Mouse (Mus musculus) forebrain, embryonic 16.5 days (tissue): ENCODE data around the gene Dag1. TPM values are rescaled to one million over a fixed set of nuclear protein-coding genes. Genes with fewer than 3 reads are reported as not detected.

Experiments
- ATAC-seq: fragments of 200-750 bp; cut with Nextera tagmentation; 2 replicates; pipeline ENCODE4 v1.8.0; 2017; ENCODE audit warnings: mild to moderate bottlenecking, moderate library complexity
- H3K27ac ChIP-seq: fragments of 300-500 bp; sonication (generic); 2 replicates; pipeline ENCODE4 v1.5.1; 2014; ENCODE audit warnings: low read length, control low read depth
- H3K27me3 ChIP-seq: fragments of 300-500 bp; sonication (generic); replicated peaks from 2 replicates; pipeline ENCODE4 v1.6.1; 2014; ENCODE audit warnings: low read length; ENCODE audit not compliant: control insufficient read depth, insufficient read depth
- H3K36me3 ChIP-seq: fragments of 300-500 bp; sonication (generic); 2 replicates; pipeline ENCODE4 v1.6.1; 2014; ENCODE audit not compliant: control insufficient read depth, insufficient read depth
- H3K4me1 ChIP-seq: fragments of 300-500 bp; sonication (generic); replicated peaks from 2 replicates; pipeline ENCODE4 v1.6.1; 2014; ENCODE audit warnings: low read length; ENCODE audit not compliant: control insufficient read depth, insufficient read depth
- H3K4me2 ChIP-seq: fragments of 300-500 bp; sonication (generic); 2 replicates; pipeline ENCODE4 v1.6.1; 2014; ENCODE audit warnings: mild to moderate bottlenecking, low read length, control low read depth
- H3K4me3 ChIP-seq: fragments of 300-500 bp; sonication (generic); replicated peaks from 2 replicates; pipeline ENCODE4 v1.5.1; 2014; ENCODE audit warnings: mild to moderate bottlenecking, low read length, control low read depth
- H3K9ac ChIP-seq: fragments of 300-500 bp; sonication (generic); replicated peaks from 2 replicates; pipeline ENCODE4 v1.6.1; 2014; ENCODE audit warnings: low read depth, low read length, control low read depth
- H3K9me3 ChIP-seq: fragments of 300-500 bp; sonication (generic); 2 replicates; pipeline ENCODE4 v1.6.1; 2016; ENCODE audit warnings: low read length; ENCODE audit not compliant: control insufficient read depth
- WGBS: fragments of 180-500 bp; shearing (Covaris S2); extraction: QIAGEN DNeasy Blood & Tissue Kit; methylation state at CpG from one replicate; pipeline ENCODE4 v1.1.7; 2014; 5-methylcytosine and 5-hydroxymethylcytosine counted together
- polyA plus RNA-seq: library from polyadenylated mRNA; unstranded; fragments of >200 nt; fragmentation: Nextera tagmentation; extraction: Ambion mirVana; gene quantifications from 2 replicates; pipeline ENCODE4 v1.2.1, GENCODE M21; 2015

Dag1 gene
- polyA plus RNA-seq, 1 experiment from 2014 or later, result 56.3 TPM

DNA sequence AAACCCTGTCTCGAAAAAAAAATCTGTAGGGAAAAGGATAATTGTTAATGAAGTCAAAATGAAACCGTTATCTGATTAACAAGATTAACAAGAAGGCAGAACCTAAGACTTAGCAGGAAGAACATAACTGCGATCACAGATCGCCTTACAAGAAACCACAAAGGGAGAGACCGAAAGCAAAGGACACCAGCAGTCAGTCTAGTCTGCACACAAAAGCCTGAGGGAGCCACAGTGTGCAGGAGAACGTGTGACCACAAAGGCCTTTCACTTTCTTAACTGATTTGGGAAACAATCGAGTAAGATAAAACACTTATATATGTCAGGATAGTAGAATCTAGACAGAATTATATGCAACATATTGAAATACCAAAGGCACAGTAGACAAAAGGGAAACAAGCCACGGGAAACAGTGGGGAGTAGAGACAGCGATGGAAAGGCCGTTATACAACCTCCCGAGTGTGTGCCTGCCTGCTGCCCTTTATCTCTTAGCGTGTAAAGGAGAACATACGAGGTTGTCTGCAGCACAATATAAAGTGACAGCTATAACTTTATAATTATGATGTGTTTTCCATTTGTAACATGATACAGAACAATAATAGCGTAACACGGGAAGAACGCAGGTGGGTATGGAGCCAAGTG is 100.0 kb downstream of the Dag1 start:
- no peaks in the 10 kb centered on the region for H3K36me3 ChIP-seq
- H3K9ac ChIP-seq, result no peak overlapping the region
- H3K4me1 ChIP-seq, result no peaks in the 10 kb centered on the region
- no peaks in the 10 kb centered on the region for H3K27me3 ChIP-seq
- no peak overlapping the region for H3K4me2 ChIP-seq
- no peak overlapping the region for H3K27ac ChIP-seq
- H3K4me3 ChIP-seq, result no peak overlapping the region
- WGBS, result 78% methylated on average over 16 of the region's 16 CpGs
- no peaks in the 10 kb centered on the region for H3K9me3 ChIP-seq
- ATAC-seq, result no peak

DNA sequence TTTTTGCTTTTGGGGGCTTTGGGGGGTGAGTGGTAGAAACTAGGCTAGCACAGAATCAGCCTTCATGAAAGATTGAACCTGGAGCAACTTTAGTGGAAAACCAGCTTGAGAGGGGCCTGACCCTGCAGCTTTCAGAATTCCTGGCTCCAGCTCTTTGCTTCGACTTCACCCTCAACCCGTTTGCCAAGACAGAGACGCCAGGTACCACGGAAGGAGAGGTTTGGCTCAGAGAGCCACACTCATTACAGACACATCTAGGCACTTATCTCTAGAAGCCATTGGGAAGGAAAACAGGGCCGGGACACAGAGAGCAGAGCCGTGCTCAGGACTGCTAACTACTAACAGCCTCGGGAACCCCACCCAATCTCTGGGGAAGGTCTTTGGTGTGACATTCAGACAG is 105.9 kb downstream of the Dag1 start:
- H3K27ac ChIP-seq, result no peak overlapping the region

DNA sequence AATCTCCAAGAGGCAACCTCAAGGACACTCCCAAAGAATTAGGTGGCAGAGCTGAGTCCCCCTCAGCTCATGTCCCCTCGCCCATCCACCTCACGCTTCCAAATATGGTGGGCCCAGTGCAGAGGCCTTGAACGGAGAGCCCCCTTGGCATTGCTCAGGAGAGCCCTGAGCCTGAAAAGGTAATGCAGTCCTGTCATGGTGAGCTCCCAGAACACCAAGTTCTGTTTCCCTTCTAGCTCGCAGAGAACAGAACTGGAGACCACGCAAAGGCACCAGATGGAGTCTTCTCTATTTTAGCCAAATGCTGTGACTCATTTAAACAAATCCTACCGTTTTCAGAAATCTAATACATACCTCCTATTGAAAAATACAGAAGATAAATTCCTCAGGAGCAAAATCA is 106.3 kb downstream of the Dag1 start:
- WGBS, result 80% methylated on average over 6 of the region's 6 CpGs
- Histone ChIP-seq H3K27ac (no peak overlapping the region), H3K36me3 (no peaks in the 10 kb centered on the region), H3K27me3 (no peaks in the 10 kb centered on the region), H3K4me1 (peaks cover 10% of the 10 kb centered on the region; the same call in 1 of the 2 replicates), H3K4me2 (no peak overlapping the region), H3K9ac (no peak overlapping the region), H3K4me3 (no peak overlapping the region), H3K9me3 (no peaks in the 10 kb centered on the region)
- no peak for ATAC-seq

More for the DNA sequence above, 105.9 kb downstream of the Dag1 start:
- no peak overlapping the region for H3K4me2 ChIP-seq
- H3K9ac ChIP-seq, result no peak overlapping the region
- no peaks in the 10 kb centered on the region for H3K36me3 ChIP-seq
- H3K4me3 ChIP-seq, result no peak overlapping the region
- H3K27me3 ChIP-seq, result no peaks in the 10 kb centered on the region
- H3K9me3 ChIP-seq, result no peaks in the 10 kb centered on the region
- H3K4me1 ChIP-seq, result peaks cover 10% of the 10 kb centered on the region; the same call in 1 of the 2 replicates
- WGBS, result 60% methylated on average over 7 of the region's 7 CpGs
- no peak for ATAC-seq

DNA sequence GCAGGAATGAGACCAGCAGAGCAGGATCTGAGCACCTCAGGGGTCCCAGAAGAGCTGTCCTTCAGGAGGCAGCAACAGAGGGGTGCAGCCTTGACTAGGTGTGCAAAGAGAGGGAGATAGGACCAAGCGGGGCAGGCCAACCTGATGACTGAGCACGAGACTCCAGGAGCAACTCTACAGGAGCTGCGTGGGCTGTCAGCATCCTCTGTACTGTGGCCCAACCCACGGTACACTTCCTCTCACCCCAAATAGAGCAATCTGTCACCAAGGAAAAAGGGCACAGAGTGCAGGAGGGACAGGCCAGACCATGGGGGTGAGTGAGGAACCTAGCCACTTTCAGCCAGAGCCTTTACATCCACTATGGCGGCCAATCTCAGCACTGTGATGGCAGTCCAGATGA is 107.0 kb downstream of the Dag1 start:
- 95% methylated on average over 5 of the region's 5 CpGs for WGBS
- peaks cover 10% of the 10 kb centered on the region; the same call in 1 of the 2 replicates for H3K4me1 ChIP-seq
- no peak overlapping the region for H3K4me3 ChIP-seq
- H3K27me3 ChIP-seq, result no peaks in the 10 kb centered on the region
- H3K9ac ChIP-seq, result no peak overlapping the region
- ATAC-seq, result no peak
- H3K4me2 ChIP-seq, result no peak overlapping the region
- no peak overlapping the region for H3K27ac ChIP-seq
- no peaks in the 10 kb centered on the region for H3K9me3 ChIP-seq
- H3K36me3 ChIP-seq, result no peaks in the 10 kb centered on the region

DNA sequence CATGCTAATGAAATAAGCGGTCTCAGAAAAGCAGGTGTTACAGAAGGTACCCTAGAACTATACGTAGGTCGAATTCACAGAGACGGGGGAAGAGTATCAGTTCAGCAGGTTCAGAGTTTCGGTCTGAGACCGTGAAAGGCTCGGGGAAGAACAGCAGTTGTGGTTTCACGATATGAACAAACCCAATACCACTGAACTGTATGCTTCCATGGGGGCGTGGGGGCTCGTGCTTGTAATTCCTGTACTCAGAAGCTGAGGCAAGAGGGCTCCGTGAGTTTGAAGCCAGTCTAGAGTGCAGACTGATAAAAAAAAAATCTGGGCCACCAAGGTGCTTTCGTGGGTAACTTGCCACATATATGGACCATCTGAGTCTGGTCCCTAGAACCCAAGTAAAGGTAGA is 108.9 kb downstream of the Dag1 start:
- peaks cover 10% of the 10 kb centered on the region; the same call in 1 of the 2 replicates for H3K4me1 ChIP-seq
- ATAC-seq, result no peak
- no peaks in the 10 kb centered on the region for H3K9me3 ChIP-seq
- 88% methylated on average over 12 of the region's 12 CpGs for WGBS
- no peak overlapping the region for H3K4me2 ChIP-seq
- no peaks in the 10 kb centered on the region for H3K27me3 ChIP-seq
- no peak overlapping the region for H3K4me3 ChIP-seq
- H3K9ac ChIP-seq, result no peak overlapping the region
- no peaks in the 10 kb centered on the region for H3K36me3 ChIP-seq
- H3K27ac ChIP-seq, result no peak overlapping the region

Other genes with a start within 250 kb of the Dag1 start
- gene Gmppb, start 214.7 kb downstream of the Dag1 start, polyA plus RNA-seq, result 19.6 and 21.2 TPM in 2 replicates
- gene Amigo3, start 210.8 kb downstream of the Dag1 start, polyA plus RNA-seq, result 2.5 and 3.4 TPM in 2 replicates
- gene Mst1, start 183.5 kb downstream of the Dag1 start, polyA plus RNA-seq, result not detected in 2 replicates
- 44.5 and 53.1 TPM in 2 replicates for gene Rnf123, start 180.6 kb downstream of the Dag1 start, polyA plus RNA-seq
- 41.3 and 46.2 TPM in 2 replicates for gene Apeh, start 169.4 kb downstream of the Dag1 start, polyA plus RNA-seq
- gene Bsn, start 73.6 kb downstream of the Dag1 start, polyA plus RNA-seq, result 7.0 and 8.5 TPM in 2 replicates
- 139 and 158 TPM in 2 replicates for gene Nicn1, start 26.5 kb upstream of the Dag1 start, polyA plus RNA-seq
- 22.3 and 23.8 TPM in 2 replicates for gene Amt, start 32.9 kb upstream of the Dag1 start, polyA plus RNA-seq
- gene Rhoa, start 42.2 kb upstream of the Dag1 start, polyA plus RNA-seq, result 282 and 351 TPM in 2 replicates
- gene Tcta, start 42.2 kb upstream of the Dag1 start, polyA plus RNA-seq, result 34.3 and 37.6 TPM in 2 replicates
- 369 and 398 TPM in 2 replicates for gene Gpx1, start 74.9 kb upstream of the Dag1 start, polyA plus RNA-seq
- gene Usp4, start 83.9 kb upstream of the Dag1 start, polyA plus RNA-seq, result 146 and 163 TPM in 2 replicates
- 2.0 and 2.2 TPM in 2 replicates for gene 1700102P08Rik, start 128.8 kb upstream of the Dag1 start, polyA plus RNA-seq
- 0.96 and 0.99 TPM in 2 replicates for gene Ccdc36, start 164.5 kb upstream of the Dag1 start, polyA plus RNA-seq
- not detected in 2 replicates for gene BC048562, start 172.5 kb upstream of the Dag1 start, polyA plus RNA-seq
- 61.4 and 68.7 TPM in 2 replicates for gene Ccdc71, start 196.6 kb upstream of the Dag1 start, polyA plus RNA-seq
- 42.6 and 55.6 TPM in 2 replicates for gene Klhdc8b, start 197.6 kb upstream of the Dag1 start, polyA plus RNA-seq
- gene Lamb2, start 215.8 kb upstream of the Dag1 start, polyA plus RNA-seq, result 17.6 and 23.4 TPM in 2 replicates
- 85.9 and 91.5 TPM in 2 replicates for gene Usp19, start 226.6 kb upstream of the Dag1 start, polyA plus RNA-seq
- gene Qars, start 243.7 kb upstream of the Dag1 start, polyA plus RNA-seq, result 69.1 and 71.5 TPM in 2 replicates